Comparison of ENCODE assay signal across 10 mouse cellular contexts in the genomic region with DNA sequence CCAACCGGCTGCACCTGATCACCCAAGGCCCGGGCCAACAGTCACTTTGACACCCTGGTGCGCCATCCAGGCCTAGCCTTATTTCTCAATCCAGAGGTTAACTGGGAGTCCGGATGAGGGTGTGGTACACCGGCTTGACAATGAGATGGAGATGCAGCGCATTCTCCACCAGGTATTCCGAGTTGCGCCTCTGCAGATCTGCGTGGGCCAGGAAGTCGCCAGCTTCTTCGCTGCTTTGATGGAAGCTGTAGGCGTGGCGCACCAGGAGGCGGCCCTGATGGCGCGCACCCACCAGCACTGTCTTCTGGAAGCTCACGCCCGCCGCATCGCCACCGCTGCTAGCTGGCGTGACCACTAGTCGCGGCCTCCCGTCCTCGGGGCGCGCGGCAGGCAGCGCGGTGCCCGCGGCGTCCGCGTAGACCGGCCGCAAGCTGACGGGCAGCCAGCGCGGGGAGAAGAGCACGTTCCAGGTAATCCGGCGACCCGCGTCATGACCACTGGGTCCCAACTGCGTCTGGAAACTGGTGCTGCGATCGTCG. TPM values are rescaled to one million over a fixed set of nuclear protein-coding genes. Genes with fewer than 3 reads are reported as not detected.
DNase-seq lines count a peak whose midpoint lies in the region; ATAC-seq lines count a peak whose summit lies in the region.
"Had no signal": no experiment of that assay in that cellular context is flagged by ENCODE, and none has a peak within 500 bp of the region (broad histone marks: within the 10 kb centered on the region; RNA-seq: fewer than 3 reads in every experiment).

No protein-coding gene starts in this region.

- WGBS in limb, embryonic 13.5 days, result 3% methylated on average over 50 of the region's 50 CpGs
- WGBS in stomach, embryonic 14.5 days, result 3% methylated on average over 50 of the region's 50 CpGs

- peak overlapping the region; percentile 93 for H3K4me2 ChIP-seq in limb, embryonic 13.5 days (replicated peaks)
- peak overlapping the region; percentile 95 for H3K4me2 ChIP-seq in stomach, embryonic 14.5 days (replicated peaks; ENCODE audit: low read depth, low read length)

- H3K36me3 ChIP-seq in limb, embryonic 13.5 days, result no peaks in the 10 kb centered on the region
- H3K36me3 ChIP-seq in stomach, embryonic 14.5 days (ENCODE audit: control insufficient read depth, insufficient read depth, low read length), result no peaks in the 10 kb centered on the region

- no peak for ATAC-seq in limb, embryonic 13.5 days (ENCODE audit: low FRiP score, low read depth)
- no peak for ATAC-seq in stomach, embryonic 14.5 days (ENCODE audit: insufficient number of reproducible peaks, insufficient read depth, low FRiP score, low read depth)
- no peak for ATAC-seq in granulocyte monocyte progenitor cell, adult 5-6 weeks (replicated peaks; ENCODE audit: poor library complexity, severe bottlenecking)
- no peak for ATAC-seq in erythroid progenitor cell, adult 5-6 weeks (replicated peaks; ENCODE audit: low FRiP score, poor library complexity, severe bottlenecking)

- H3K4me3 ChIP-seq in limb, embryonic 13.5 days, result peak overlapping the region; percentile 51
- H3K4me3 ChIP-seq in stomach, embryonic 14.5 days (ENCODE audit: low read depth, low read length), result peak overlapping the region; percentile 40

- DNase-seq in cerebellum, adult 11-12 months, result peak; percentile 70
- no peak for DNase-seq in cerebellum, adult 9-11 months
- peak; percentile 49 for DNase-seq in right cerebral cortex, adult 18-20 months
- no peak for DNase-seq in right cerebral cortex, postnatal 25 days

- no peak overlapping the region for H3K27ac ChIP-seq in limb, embryonic 13.5 days
- H3K27ac ChIP-seq in stomach, embryonic 14.5 days (ENCODE audit: low read length), result no peak overlapping the region

- peak overlapping the region; percentile 58 for H3K9ac ChIP-seq in limb, embryonic 13.5 days
- peak overlapping the region; percentile 30; the same call in 1 of the 2 replicates for H3K9ac ChIP-seq in stomach, embryonic 14.5 days (replicated peaks; ENCODE audit: low read depth, low read length)

- H3K27me3 ChIP-seq in limb, embryonic 13.5 days, result peaks cover 89% of the 10 kb centered on the region
- H3K27me3 ChIP-seq in stomach, embryonic 14.5 days (ENCODE audit: control insufficient read depth, insufficient read depth, low read length), result peaks cover 60% of the 10 kb centered on the region

- no peaks in the 10 kb centered on the region for H3K9me3 ChIP-seq in limb, embryonic 13.5 days
- no peaks in the 10 kb centered on the region for H3K9me3 ChIP-seq in stomach, embryonic 14.5 days (ENCODE audit: control insufficient read depth, low read depth, low read length)

- peaks cover 31% of the 10 kb centered on the region for H3K4me1 ChIP-seq in limb, embryonic 13.5 days
- H3K4me1 ChIP-seq in stomach, embryonic 14.5 days (ENCODE audit: control insufficient read depth, insufficient read depth, low read length), result peaks cover 21% of the 10 kb centered on the region

RNA-seq across cellular contexts. Expression of a gene that starts 4.3 kb away (rescaled TPM):
- 1.7 TPM in 2 replicates for polyA plus RNA-seq in limb, embryonic 13.5 days (2015; fragmentation: Nextera tagmentation; extraction: Ambion mirVana)
- polyA plus RNA-seq in stomach, embryonic 14.5 days (2014; fragmentation: Nextera tagmentation; extraction: Ambion mirVana), result 0.98 and 1.6 TPM in 2 replicates
- 0.54 TPM in 1 of 2 replicates, not detected in the other for total RNA-seq in granulocyte monocyte progenitor cell, adult 5-6 weeks (2014; fragmentation: Nextera tagmentation)
- total RNA-seq in granulocyte monocyte progenitor cell, adult 5-6 weeks (2017), result not detected in 2 replicates
- not detected in 2 replicates for total RNA-seq in erythroid progenitor cell, adult 5-6 weeks (2015; ENCODE audit: low replicate concordance)
- not detected in 2 replicates for total RNA-seq in erythroid progenitor cell, adult 5-6 weeks (2017; ENCODE audit: low replicate concordance)
- total RNA-seq: common myeloid progenitor, adult 5-6 weeks; neutrophil, adult 5-6 weeks had no signal

RNA-seq across cellular contexts. Expression of a gene that starts 7.3 kb away (rescaled TPM):
- polyA plus RNA-seq in limb, embryonic 13.5 days (2015; fragmentation: Nextera tagmentation; extraction: Ambion mirVana), result not detected in 2 replicates
- polyA plus RNA-seq in stomach, embryonic 14.5 days (2014; fragmentation: Nextera tagmentation; extraction: Ambion mirVana), result 0.23 and 0.39 TPM in 2 replicates
- total RNA-seq in granulocyte monocyte progenitor cell, adult 5-6 weeks (2014; fragmentation: Nextera tagmentation), result not detected in 2 replicates
- total RNA-seq in granulocyte monocyte progenitor cell, adult 5-6 weeks (2017), result not detected in 2 replicates
- total RNA-seq in erythroid progenitor cell, adult 5-6 weeks (2015; ENCODE audit: low replicate concordance), result not detected in 2 replicates
- total RNA-seq in erythroid progenitor cell, adult 5-6 weeks (2017; ENCODE audit: low replicate concordance), result not detected in 2 replicates
- total RNA-seq: common myeloid progenitor, adult 5-6 weeks; neutrophil, adult 5-6 weeks had no signal

RNA-seq across cellular contexts. Expression of a gene that starts 26.2 kb away (rescaled TPM):
- 0.09 and 0.23 TPM in 2 replicates for polyA plus RNA-seq in limb, embryonic 13.5 days (2015; fragmentation: Nextera tagmentation; extraction: Ambion mirVana)
- polyA plus RNA-seq in stomach, embryonic 14.5 days (2014; fragmentation: Nextera tagmentation; extraction: Ambion mirVana), result 0.51 and 0.81 TPM in 2 replicates
- total RNA-seq in granulocyte monocyte progenitor cell, adult 5-6 weeks (2014; fragmentation: Nextera tagmentation), result 1.3 TPM in 1 of 2 replicates, not detected in the other
- total RNA-seq in granulocyte monocyte progenitor cell, adult 5-6 weeks (2017), result not detected in 2 replicates
- total RNA-seq in erythroid progenitor cell, adult 5-6 weeks (2015; ENCODE audit: low replicate concordance), result not detected in 2 replicates
- total RNA-seq in erythroid progenitor cell, adult 5-6 weeks (2017; ENCODE audit: low replicate concordance), result not detected in 2 replicates
- total RNA-seq: common myeloid progenitor, adult 5-6 weeks had no signal

RNA-seq across cellular contexts. Expression of a gene that starts 59.5 kb away (rescaled TPM):
- 56.2 and 60.0 TPM in 2 replicates for polyA plus RNA-seq in limb, embryonic 13.5 days (2015; fragmentation: Nextera tagmentation; extraction: Ambion mirVana)
- polyA plus RNA-seq in stomach, embryonic 14.5 days (2014; fragmentation: Nextera tagmentation; extraction: Ambion mirVana), result 23.5 and 27.2 TPM in 2 replicates
- not detected in 2 replicates for total RNA-seq in granulocyte monocyte progenitor cell, adult 5-6 weeks (2014; fragmentation: Nextera tagmentation)
- total RNA-seq in granulocyte monocyte progenitor cell, adult 5-6 weeks (2017), result not detected in 2 replicates
- not detected in 2 replicates for total RNA-seq in erythroid progenitor cell, adult 5-6 weeks (2015; ENCODE audit: low replicate concordance)
- total RNA-seq in erythroid progenitor cell, adult 5-6 weeks (2017; ENCODE audit: low replicate concordance), result not detected in 2 replicates
- total RNA-seq: common myeloid progenitor, adult 5-6 weeks had no signal

Comparison
In these comparisons a context has a peak if more than half of its experiments do, and no peak if none do; other contexts are left out.
1. DNase-seq: peak in cerebellum, adult 11-12 months (single experiment) and right cerebral cortex, adult 18-20 months (single experiment); none in cerebellum, adult 9-11 months (single experiment) and right cerebral cortex, postnatal 25 days (single experiment).